Mouse (Mus musculus) kidney, embryonic 16.5 days (tissue): Measurements from ENCODE around the gene Rlbp1. TPM values are rescaled to one million over a fixed set of nuclear protein-coding genes. Genes with fewer than 3 reads are reported as not detected.

ENCODE experiments used
- ATAC-seq: fragments of 200-750 bp; cut with Nextera tagmentation; 2 replicates; pipeline ENCODE4 v1.8.0; 2017; ENCODE audit warnings: moderate TSS enrichment; ENCODE audit not compliant: low FRiP score, low TSS enrichment
- H3K27ac ChIP-seq: fragments of 300-500 bp; sonication (generic); 2 replicates; pipeline ENCODE4 v1.5.1; 2014; ENCODE audit warnings: low read length
- H3K27me3 ChIP-seq: fragments of 300-500 bp; sonication (generic); 2 replicates; pipeline ENCODE4 v1.6.1; 2014; ENCODE audit warnings: low read length, control low read depth, mixed read lengths; ENCODE audit not compliant: insufficient read depth
- H3K36me3 ChIP-seq: fragments of 300-500 bp; sonication (generic); 2 replicates; pipeline ENCODE4 v1.6.1; 2014; ENCODE audit warnings: low read length, control low read depth, mixed read lengths; ENCODE audit not compliant: insufficient read depth
- H3K4me1 ChIP-seq: fragments of 300-500 bp; sonication (generic); 2 replicates; pipeline ENCODE4 v1.6.1; 2014; ENCODE audit warnings: low read length, control low read depth, mixed read lengths; ENCODE audit not compliant: insufficient read depth
- H3K4me2 ChIP-seq: fragments of 300-500 bp; sonication (generic); replicated peaks from 2 replicates; pipeline ENCODE4 v1.6.1; 2014; ENCODE audit warnings: low read depth, low read length
- H3K4me3 ChIP-seq: fragments of 300-500 bp; sonication (generic); 2 replicates; pipeline ENCODE4 v1.5.1; 2014; ENCODE audit warnings: mild to moderate bottlenecking, low read length
- H3K9ac ChIP-seq: fragments of 300-500 bp; sonication (generic); replicated peaks from 2 replicates; pipeline ENCODE4 v1.6.1; 2014; ENCODE audit warnings: low read length
- H3K9me3 ChIP-seq: fragments of 300-500 bp; sonication (generic); 2 replicates; pipeline ENCODE4 v1.6.1; 2016; ENCODE audit warnings: low read length, control low read depth
- WGBS: fragments of 180-500 bp; shearing (Covaris S2); extraction: QIAGEN DNeasy Blood & Tissue Kit; methylation state at CpG from one replicate; pipeline ENCODE4 v1.1.7; 2014; 5-methylcytosine and 5-hydroxymethylcytosine counted together
- polyA plus RNA-seq: library from polyadenylated mRNA; unstranded; fragments of >200 nt; fragmentation: Nextera tagmentation; extraction: Ambion mirVana; gene quantifications from 2 replicates; pipeline ENCODE4 v1.2.1, GENCODE M21; 2015

Gene Rlbp1
- polyA plus RNA-seq, 1 experiment from 2014 or later = 0.51 TPM

GRCm38 (mm10) chr7:79362208-79362607 is 24.6 kb downstream of the Rlbp1 start:
- Histone ChIP-seq H3K4me3 (no peak overlapping the region), H3K27me3 (no peaks in the 10 kb centered on the region), H3K9ac (0 out of 2 replicates have a peak overlapping the region, but pooled peaks have one; percentile 20), H3K4me1 (0 out of 2 replicates have a peak, but pooled peaks cover 2% of the 10 kb centered on the region), H3K36me3 (peaks cover 24% of the 10 kb centered on the region), H3K9me3 (no peaks in the 10 kb centered on the region), H3K27ac (no peak overlapping the region), H3K4me2 (no peak overlapping the region)
- no peak for ATAC-seq
- 63% methylated on average over 8 of the region's 8 CpGs for WGBS

- 55% methylated on average over 11 of the region's 11 CpGs for WGBS
- Histone ChIP-seq H3K9ac (no peak overlapping the region), H3K27me3 (no peaks in the 10 kb centered on the region), H3K4me2 (no peak overlapping the region), H3K9me3 (no peaks in the 10 kb centered on the region), H3K27ac (no peak overlapping the region), H3K4me1 (0 out of 2 replicates have a peak, but pooled peaks cover 2% of the 10 kb centered on the region), H3K36me3 (peaks cover 36% of the 10 kb centered on the region), H3K4me3 (no peak overlapping the region)
- no peak for ATAC-seq
Observed at GRCm38 (mm10) chr7:79360056-79360455, 26.8 kb downstream of the Rlbp1 start.

GRCm38 (mm10) chr7:79359183-79359435 is 27.7 kb downstream of the Rlbp1 start:
- Histone ChIP-seq H3K36me3 (peaks cover 42% of the 10 kb centered on the region), H3K4me3 (no peak overlapping the region), H3K27me3 (no peaks in the 10 kb centered on the region), H3K9me3 (no peaks in the 10 kb centered on the region), H3K4me1 (0 out of 2 replicates have a peak, but pooled peaks cover 2% of the 10 kb centered on the region), H3K27ac (no peak overlapping the region), H3K9ac (no peak overlapping the region), H3K4me2 (no peak overlapping the region)
- 81% methylated on average over 3 of the region's 3 CpGs for WGBS
- no peak for ATAC-seq

DNA sequence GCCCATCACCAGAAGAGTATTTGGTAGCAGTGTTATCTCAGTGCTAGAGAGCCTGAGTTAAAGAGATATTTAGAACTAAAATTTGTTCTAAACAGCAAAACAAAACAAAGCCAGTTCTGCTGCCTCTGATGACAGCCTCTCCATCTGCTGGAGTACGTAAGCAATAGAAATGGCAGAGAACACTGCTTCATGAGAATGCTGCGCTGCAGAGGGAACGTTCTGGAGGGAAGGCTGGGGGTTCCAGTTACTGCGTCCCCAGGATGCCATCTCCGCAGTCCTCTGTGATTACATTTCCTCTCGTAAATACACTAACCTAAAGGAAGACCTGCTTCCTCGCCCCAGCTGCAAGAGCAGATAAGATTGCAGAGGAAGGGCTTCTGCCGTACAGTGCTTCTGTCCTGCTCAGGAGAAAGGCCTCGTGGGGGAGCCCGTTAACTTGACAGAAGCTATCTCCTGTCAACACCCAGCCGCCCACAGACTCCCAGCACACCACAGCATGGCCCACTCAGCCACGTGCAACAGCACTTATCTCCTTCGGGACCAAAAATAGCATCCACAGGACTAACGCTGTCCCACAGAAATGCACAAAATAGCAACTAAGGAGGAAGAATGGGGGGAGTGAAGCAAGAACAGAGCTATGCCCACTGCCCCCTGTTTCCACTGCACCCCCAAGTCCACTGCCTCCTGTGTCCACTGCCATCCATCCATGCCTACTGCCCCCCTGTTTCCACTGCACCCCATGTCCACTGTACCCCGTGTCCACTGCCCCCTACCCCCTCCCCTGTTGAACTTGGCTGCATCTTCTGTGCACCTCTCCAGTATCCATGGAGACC is 28.3 kb downstream of the Rlbp1 start:
- no peak overlapping the region for H3K4me2 ChIP-seq
- 0 out of 2 replicates have a peak, but pooled peaks have one; percentile 25 for ATAC-seq
- H3K27me3 ChIP-seq = no peaks in the 10 kb centered on the region
- no peak overlapping the region for H3K27ac ChIP-seq
- peaks cover 47% of the 10 kb centered on the region for H3K36me3 ChIP-seq
- 53% methylated on average over 15 of the region's 15 CpGs for WGBS
- H3K9me3 ChIP-seq = no peaks in the 10 kb centered on the region
- no peak overlapping the region for H3K4me3 ChIP-seq
- 0 out of 2 replicates have a peak, but pooled peaks cover 2% of the 10 kb centered on the region for H3K4me1 ChIP-seq
- H3K9ac ChIP-seq = no peak overlapping the region

DNA sequence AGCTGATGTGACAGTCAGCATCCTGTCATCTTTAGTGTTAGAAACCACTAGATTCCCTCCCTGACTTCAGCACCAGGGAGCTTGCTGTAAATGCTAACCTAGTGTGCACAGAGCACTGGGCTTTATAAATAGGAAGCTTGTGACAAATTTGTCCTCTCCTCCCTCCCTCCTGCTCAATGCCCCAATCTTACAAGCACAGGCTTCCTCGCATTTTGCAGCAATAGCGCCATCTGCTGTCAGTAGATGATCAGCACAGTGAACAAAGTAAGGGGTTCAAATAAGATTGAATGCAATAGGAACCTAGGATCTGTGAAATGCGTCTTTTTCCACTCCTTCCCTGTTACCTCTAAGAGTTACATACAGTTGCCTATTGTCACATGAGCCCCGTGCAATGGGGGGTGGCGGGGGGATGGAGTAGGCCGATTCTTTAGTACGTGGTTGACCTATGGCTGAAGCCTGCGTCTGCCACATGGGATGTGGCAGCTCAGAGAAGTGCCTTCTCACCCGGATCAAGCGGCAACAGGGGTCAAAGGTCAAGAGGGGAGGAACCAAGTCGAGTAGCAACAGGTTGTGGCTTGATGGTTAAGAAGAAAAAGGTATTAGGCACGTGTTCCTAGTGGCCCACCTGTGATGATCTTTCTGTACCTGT is 37.0 kb downstream of the Rlbp1 start:
- Histone ChIP-seq H3K27ac (no peak overlapping the region), H3K9me3 (no peaks in the 10 kb centered on the region), H3K27me3 (no peaks in the 10 kb centered on the region), H3K9ac (no peak overlapping the region), H3K36me3 (peaks cover 33% of the 10 kb centered on the region), H3K4me1 (no peaks in the 10 kb centered on the region), H3K4me3 (no peak overlapping the region), H3K4me2 (no peak overlapping the region)
- peak; percentile 60; the same call in 1 of the 2 replicates for ATAC-seq
- WGBS = 38% methylated on average over 12 of the region's 12 CpGs

DNA sequence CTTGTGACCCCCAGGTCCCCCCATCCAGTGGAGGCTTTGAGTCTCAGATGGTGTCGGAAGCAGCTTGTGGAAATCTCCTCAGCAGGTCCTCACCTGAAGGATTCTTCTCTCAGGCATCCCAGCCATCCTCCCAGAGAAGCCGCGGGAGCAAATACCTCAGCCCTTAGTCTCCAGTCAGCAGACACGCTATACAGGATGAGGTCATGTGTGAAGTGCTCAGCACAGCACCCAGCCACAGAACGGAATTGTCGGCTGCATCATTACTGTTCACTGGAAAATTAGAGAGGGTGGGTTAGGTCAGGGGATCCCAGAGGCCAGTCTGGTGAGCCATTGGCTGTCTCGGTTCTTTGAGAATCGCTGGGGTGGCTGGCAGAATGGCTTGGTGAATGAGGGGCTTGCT is 38.0 kb downstream of the Rlbp1 start:
- Histone ChIP-seq H3K4me2 (no peak overlapping the region), H3K4me1 (no peaks in the 10 kb centered on the region), H3K36me3 (peaks cover 27% of the 10 kb centered on the region), H3K27ac (no peak overlapping the region), H3K4me3 (no peak overlapping the region), H3K9ac (no peak overlapping the region), H3K27me3 (no peaks in the 10 kb centered on the region), H3K9me3 (no peaks in the 10 kb centered on the region)
- no peak for ATAC-seq
- 81% methylated on average over 8 of the region's 8 CpGs for WGBS

GRCm38 (mm10) chr7:79347108-79347813 is 39.6 kb downstream of the Rlbp1 start:
- 81% methylated on average over 13 of the region's 13 CpGs for WGBS
- ATAC-seq = no peak
- Histone ChIP-seq H3K4me2 (no peak overlapping the region), H3K27ac (no peak overlapping the region), H3K4me3 (no peak overlapping the region), H3K27me3 (no peaks in the 10 kb centered on the region), H3K9ac (no peak overlapping the region), H3K4me1 (no peaks in the 10 kb centered on the region), H3K36me3 (peaks cover 28% of the 10 kb centered on the region), H3K9me3 (no peaks in the 10 kb centered on the region)

- Histone ChIP-seq H3K4me2 (no peak overlapping the region), H3K9ac (no peak overlapping the region), H3K9me3 (no peaks in the 10 kb centered on the region), H3K4me1 (no peaks in the 10 kb centered on the region), H3K36me3 (peaks cover 27% of the 10 kb centered on the region), H3K4me3 (no peak overlapping the region), H3K27ac (no peak overlapping the region), H3K27me3 (no peaks in the 10 kb centered on the region)
- no peak for ATAC-seq
- WGBS = 59% methylated on average over 8 of the region's 8 CpGs
Observed at GRCm38 (mm10) chr7:79346555-79347075, 40.2 kb downstream of the Rlbp1 start.

DNA sequence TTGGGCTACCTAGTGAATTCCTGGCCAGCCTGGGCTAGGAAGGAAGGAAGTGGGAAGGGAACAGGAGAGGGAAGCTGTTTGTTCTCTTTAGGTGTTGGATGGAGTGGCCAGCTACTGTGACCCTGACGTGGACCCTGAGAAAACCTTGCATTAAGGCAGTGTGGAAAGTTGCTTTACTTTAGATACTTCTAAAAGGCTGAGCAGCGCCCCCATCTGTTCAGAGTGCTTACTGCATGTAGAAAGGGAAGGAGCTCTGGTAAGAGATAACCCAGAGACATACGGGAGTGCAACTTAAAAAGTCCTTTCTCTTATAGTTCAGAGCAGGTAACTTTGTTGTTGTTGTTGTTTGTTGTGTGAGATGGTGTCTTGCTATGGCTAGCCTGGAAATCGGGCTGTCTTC is 40.9 kb downstream of the Rlbp1 start:
- Histone ChIP-seq H3K36me3 (peaks cover 22% of the 10 kb centered on the region), H3K27me3 (no peaks in the 10 kb centered on the region), H3K9me3 (no peaks in the 10 kb centered on the region), H3K4me1 (no peaks in the 10 kb centered on the region), H3K9ac (no peak overlapping the region), H3K4me2 (no peak overlapping the region), H3K27ac (no peak overlapping the region), H3K4me3 (no peak overlapping the region)
- 41% methylated on average over 4 of the region's 4 CpGs for WGBS
- no peak for ATAC-seq
